Mouse (Mus musculus) heart, postnatal 0 days (tissue): ENCODE measurements around the gene Tysnd1.

Experiments
- CTCF ChIP-seq: IDR thresholded peaks from 2 replicates; pipeline ENCODE4 v1.5.1; 2016; ENCODE audit warnings: antibody characterized with exemption, control low read depth, low read depth
- EP300 ChIP-seq: IDR thresholded peaks from 2 replicates; pipeline ENCODE4 v1.6.1; 2016; ENCODE audit warnings: antibody characterized with exemption, low read depth

GRCm38 (mm10) chr10:61661887-61662286, 33.4 kb upstream of the Tysnd1 start:
- TF ChIP-seq CTCF (no peak), EP300 (no peak)
